Mouse (Mus musculus) mouse embryonic stem cell (cell line): ENCODE data around the gene Mgat1.

Experiments used
- in situ Hi-C, 2 experiments: fragments of 300-500 bp; cut with MboI; formaldehyde crosslinking; loops; 1 replicate in 1 of 2; 3 replicates in 1 of 2; pipeline ENCODE4 v1.14.3; 2019 to 2020; ENCODE audit warnings: low sequenced_read_pairs in 2 of 2, low pct_unique_long_range_greater_than_20kb in 1 of 2, mixed read lengths in 1 of 2; ENCODE audit not compliant: unreplicated experiment in 1 of 2

Gene Mgat1

DNA sequence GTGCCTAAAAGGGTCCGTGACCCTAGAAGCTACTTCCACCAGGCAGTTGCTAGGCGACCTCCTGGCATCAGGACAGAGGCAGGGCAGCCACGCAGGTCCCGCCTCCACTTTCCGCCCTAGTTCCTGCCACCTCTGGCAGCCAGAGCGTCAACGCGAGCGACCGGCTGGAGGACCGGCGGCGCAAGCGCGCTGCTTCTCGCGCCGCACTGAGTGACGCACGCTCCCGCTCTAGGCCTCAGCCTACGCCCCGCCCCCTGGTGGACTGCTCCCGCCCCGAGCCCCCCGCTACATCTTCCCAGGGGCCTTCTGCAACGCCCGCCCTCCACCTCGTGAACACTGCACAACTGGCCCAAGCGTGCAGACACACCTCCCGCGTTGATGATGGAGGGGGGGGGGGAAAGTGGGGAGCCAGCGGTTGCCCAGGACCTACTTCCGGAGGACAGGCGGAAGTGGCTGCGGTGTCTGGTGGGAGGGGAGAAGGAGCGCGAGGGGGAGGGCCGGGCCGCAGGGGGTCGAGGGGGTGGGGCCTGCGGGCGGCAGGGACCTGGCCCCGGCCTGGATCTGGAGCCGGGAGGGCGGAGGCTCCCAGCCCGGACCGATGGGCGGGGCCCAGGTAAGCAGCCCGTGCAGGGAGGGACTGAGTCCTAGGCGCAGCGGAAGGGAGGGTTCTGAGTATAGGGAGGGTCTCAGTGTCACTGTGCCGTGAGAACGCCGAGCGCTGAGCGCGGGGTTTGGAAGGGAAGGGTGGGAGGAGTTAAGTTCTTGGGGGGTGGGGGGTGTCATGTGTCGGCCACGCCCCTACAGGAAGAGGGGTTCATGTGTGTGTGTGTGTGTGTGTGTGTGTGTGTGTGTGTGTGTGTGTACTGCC, at the start of gene Mgat1:
TSS of gene Mgat1 (plus strand) at position 465 of the 868 bp plus-strand sequence.
- in situ Hi-C loops, result no loop called here

DNA sequence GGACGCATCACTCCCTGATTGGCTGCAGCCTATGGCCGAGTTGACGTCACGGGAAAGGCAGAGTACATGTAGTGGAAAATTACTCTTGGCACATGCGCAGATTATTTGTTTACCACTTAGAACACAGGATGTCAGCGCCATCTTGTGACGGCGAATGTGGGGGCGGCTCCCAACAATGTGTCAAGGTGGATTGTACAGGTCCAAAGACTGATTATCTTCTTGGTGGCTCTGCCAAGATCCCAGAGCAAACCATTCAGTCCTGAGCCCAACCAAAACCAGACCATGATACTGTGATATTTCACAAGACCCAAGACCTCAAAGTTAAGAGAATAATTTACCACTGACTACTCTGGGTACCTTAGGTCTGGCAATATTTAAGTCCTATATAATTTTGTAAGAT, 49.2 kb upstream of the Mgat1 start:
- in situ Hi-C loops, result loop anchor here in 1 of 2 experiments (25.0 kb wide), 1 partner anchor 218 kb away; the partner anchor contains the start of gene Olfr1389

DNA sequence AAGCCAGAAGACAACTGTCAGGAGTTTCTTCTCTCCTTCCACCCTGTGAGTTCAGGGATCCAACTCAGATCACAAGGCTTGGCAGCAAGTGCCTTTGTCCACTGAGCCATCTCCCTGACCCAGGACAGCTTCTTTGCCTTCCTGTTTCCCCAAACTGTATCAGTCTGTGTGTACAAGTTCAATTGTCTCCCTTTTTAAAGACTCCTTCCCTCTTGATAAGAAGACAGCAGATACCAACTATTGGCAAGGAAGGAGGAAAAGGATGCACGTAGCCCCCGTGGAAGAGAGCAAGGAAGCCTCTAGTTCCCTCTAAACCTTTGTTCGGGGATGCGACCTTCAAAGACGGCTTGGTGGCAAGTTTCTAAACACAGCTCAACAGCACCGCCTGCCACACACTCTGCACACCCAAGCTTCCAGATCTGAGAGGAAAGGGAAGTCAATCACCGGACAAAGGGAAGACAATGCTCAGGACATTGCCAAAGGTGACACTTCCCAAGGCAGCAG, 48.1 kb upstream of the Mgat1 start:
- in situ Hi-C loops, result loop anchor here in 1 of 2 experiments (25.0 kb wide), 1 partner anchor 216 kb away; the partner anchor contains the start of gene Olfr1389

DNA sequence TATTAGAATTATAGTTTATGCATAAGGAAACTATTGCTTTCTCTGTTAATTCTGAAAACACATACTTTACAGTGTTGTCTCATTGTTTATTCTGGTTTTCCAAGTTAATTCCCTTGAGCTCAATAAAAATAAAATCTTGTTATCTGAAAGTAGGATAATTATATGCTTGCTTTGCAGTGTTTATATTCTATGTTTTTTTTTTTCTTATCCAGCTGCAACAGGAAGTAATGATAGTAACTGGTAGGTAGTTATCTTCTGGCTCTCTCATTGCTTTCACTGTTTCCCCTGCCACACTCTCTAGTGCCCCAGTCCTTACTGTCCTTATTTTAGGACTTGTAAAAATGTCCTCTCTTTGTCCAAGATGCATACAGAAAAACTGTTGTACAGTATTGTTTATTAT, 43.3 kb upstream of the Mgat1 start:
- in situ Hi-C loops, result no loop called here

DNA sequence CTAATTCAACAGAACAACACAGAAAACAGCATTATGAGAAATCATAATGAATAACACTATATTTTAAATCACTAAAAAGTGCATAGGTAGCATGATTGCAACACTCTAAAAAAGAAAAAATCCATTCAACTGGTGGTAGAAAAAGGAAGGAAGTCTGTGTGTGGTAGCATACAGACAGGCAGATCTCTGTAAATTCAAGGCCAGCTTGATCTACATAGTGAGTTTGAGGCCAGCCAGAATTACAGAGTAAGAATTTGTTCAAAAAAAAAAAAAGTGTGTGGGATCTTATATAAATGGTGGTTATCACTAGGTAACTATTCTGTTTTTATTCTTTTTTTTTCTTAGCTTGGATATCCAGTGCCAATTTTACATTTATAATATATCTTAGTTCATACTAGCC, 42.8 kb upstream of the Mgat1 start:
- in situ Hi-C loops, result no loop called here

DNA sequence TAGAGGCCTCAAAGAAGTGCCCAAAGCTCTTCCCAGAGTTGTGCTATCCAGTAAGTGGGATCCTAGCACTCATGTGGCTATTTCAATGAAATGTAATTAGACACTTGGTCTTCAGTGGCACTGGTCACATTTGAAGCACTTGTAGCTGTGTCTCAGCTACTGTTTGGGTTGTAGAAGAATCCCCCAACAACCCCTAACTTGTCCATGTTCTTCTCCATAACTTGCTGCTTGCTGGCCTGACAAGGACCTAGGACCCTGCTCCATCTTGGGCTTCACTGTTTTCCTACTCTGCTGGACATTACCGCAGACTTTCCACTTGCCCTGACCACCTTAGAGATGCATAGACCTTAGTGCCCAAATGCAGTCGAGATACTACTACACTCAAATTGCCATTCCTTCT, 41.9 kb upstream of the Mgat1 start:
- in situ Hi-C loops, result no loop called here

DNA sequence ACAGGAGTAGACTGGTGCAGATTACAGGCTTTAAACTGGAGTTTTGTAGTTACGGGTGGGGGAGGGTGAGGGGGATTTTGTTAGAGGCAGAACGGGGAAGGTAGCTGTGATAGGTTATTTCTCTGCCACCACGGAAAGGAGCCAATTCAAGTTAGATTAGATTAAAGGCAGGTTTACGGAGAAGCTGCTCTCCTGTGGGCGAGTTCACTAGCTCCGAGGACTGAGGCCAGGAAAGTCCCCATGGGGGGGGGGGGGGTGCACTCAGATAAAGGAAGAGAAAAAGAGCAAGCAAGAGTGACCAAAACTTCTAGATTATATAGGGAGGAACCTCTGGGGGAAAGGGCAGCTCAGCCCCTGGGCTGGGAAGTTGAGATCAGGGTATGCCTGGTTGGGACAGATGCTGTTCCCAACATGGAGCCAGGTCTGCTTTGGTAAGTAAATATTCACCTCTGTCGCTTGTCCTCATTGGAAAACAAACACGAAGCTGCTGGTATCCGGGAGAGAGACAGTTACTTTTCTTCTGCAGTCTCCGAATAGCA, 41.4 kb upstream of the Mgat1 start:
- in situ Hi-C loops, result no loop called here

DNA sequence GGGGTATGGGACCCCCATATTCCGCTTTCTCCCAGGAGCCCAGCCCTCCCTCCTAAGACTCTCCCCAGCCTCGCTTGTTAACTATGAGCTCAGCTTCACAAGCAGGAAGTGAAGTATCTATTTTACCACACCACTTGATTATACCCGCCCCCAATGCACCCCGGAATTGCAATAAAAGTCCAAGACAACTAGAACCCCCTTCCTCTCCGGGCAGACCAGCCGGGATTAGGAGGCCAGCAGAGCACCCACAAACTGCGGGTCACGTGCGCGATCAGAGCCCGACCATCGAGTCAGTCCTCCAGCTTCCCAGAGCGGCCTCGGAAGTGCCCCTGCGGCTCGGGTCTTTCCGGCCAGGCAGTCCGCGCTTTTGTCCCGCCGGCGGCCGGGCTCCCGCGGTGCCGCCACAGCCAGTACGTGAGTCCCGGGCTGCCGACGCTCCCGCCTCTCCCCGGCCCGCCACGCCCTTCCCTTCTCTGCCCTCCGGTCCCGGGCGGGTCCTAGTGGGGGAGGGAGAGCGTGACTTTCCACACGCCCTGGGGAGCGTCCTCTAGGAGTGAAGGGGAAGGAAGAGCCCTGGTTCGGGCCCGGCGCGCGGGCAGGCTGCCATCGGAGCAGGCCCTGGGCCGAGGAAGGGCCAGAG, 40.7 kb upstream of the Mgat1 start, which contains the start of gene Zfp62:
TSS of gene Zfp62 (plus strand) at position 164 of the 640 bp plus-strand sequence.
- in situ Hi-C loops, result no loop called here

DNA sequence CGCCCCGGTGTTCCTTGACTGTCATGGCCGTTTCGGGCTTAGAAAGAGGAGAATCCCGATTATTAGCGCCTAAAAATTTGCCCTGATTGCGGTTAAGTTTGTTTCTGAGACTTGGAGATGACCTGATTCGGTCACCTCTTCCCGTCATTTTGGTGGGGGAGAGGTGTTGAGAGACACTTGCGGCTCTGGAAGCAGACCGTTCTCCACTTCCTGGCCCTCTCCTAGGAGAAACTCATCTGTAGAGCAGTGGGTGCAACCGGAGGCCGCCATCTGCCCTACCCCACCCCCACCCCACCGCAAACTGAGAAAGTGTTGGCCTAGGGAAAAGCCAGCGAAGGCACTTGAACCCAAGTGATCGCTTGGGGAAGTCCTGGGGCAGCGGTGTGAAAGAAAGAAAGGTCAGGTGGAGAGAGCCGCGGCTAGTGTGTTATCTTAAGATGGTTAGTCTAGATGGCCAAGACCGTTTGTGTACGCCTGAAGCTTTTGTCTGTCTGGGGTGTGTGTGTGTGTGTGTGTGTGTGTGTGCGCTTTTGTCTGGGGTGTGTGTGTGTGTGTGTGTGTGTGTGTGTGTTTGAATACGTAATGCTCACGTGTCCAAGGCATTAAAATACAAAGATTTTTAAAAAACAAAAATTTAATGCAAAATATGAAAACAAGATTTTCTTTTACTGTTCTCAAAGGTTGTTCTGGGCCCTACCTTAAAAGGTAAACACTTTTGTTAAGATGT, 40.1 kb upstream of the Mgat1 start:
- in situ Hi-C loops, result no loop called here

DNA sequence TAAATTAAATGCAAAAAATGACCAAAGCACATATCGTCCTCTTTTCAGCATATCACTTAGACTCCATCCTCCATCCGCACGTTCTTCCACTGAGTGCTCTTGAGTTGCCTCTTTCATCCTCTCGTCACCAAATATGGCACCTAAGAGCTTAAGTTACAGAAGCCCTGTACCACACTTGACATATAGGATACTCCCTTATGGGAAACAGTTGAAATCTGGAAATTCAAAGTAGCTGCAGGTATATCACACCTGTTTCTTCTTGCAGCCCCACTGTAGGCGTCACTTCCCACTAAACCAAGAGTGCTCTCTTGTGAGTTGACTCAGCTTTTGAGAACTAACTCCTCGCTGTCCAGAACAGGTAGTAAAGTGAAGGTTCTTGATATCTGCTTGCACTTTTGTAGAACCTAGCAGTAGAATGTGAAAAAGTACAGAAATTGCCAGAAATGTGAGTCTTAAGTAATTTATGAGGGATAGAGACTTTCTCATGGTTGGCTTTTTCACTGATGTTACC, 38.9 kb upstream of the Mgat1 start:
- in situ Hi-C loops, result no loop called here

DNA sequence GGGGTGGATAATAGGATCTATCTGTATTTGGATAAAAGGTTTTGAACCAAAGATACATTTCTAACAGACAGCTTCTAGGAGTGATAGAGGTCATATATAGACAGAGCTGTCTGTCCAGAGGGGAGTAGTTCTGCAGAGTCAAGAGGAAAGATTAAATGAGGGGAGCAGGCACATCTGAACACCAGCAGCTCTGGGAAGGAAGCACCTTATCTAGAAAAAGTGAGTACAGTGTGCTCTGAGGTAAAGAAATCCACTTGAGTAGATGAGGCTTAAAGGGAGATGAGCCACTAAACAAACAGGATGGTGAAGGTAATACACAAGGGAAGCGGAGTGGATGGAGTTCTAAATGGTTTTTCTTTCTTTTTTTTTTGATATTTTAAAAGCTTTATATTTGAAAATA, 36.5 kb upstream of the Mgat1 start:
- in situ Hi-C loops, result no loop called here

DNA sequence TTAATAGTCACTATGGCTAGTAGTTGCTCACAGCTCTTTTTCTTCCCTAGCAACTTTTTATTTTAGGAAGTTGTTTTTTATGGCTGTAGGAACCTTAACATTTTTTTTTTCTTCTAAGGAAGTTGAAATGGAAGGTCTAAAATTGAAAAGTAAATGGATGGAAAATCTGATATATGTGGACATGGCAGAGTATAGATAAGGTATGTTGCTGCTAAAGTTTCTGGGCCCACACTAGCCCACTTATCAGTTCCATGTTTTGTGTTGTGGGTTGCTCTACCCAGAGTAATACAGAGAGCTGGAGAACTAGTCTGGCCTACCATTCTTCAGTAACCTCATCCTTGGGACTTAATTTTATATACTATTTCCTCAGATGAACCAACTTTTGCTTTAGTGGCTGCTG, 31.4 kb upstream of the Mgat1 start:
- in situ Hi-C loops, result no loop called here

DNA sequence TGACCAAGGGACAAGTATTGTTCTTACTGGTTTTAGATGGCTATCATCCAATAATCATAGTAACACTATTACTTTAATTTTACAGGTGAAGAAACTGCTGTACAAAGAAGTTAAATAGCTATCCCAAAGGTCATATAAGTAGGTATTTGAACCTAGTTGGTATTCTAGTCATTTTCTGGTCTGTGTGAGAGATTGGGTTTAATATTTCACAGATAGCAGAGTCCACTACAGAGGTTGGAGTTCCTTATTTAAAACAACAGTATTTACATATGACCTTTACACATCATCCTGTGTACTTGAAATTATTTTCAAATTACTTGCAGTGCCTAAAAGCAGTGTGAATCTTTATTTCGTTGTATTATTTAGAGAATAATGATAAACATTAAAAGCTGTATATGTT, 30.5 kb upstream of the Mgat1 start:
- in situ Hi-C loops, result no loop called here

DNA sequence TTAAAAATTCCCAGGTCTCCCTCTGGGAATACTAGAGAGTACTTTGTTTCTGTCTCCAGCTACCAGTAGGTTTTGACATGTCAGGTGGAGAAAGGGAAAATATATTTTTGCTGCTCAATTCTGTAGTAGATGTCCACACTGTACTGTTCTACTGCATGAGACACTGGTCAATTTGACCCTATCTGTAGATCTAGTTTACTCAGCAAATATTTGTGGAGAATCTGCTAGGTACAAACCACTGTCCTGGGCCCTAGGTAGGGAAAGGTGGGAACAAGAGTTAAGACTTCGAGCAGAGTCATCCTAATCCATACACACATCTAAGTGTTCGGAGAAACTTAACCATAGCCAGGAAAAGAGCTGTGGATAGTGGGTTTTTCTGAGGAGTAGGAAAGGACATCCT, 24.7 kb upstream of the Mgat1 start:
- in situ Hi-C loops, result no loop called here

DNA sequence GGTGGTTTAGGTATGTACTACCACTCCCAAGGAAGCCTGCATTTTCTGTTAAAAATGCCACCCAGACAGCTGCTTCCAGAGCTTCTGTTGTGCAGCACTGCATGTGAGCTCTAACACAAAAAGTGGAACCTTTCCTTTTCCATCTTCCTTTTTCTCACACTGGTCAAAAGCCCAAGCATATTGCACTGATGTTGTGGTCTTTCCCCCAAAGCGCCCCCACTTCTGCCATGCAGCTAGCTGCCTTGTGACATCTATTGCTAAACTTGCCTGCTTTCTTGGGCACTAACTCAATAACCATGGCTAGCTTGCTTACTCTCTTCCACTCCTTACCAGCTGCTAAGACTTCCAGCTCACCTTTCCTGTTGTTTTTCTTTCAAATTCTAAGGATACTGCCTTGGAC, 19.5 kb upstream of the Mgat1 start:
- in situ Hi-C loops, result no loop called here

DNA sequence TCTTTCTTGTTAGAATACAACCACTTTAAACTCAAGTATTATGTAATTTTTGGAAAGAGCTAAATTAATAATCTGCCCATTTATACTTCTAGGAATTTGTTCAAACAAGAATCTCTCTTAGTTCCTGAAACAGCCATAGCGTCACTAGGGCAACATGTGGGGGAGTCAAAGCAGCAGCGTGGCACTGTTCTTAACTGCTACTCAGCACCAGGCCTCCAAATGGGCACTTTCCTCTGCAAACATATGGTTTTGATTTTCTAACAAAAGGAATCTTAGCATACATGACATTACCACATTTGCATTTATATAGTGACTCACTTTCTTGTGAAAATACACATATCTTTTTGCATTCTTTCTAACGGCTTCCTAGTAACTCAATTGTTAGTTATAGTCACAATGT, 11.2 kb upstream of the Mgat1 start:
- in situ Hi-C loops, result no loop called here

DNA sequence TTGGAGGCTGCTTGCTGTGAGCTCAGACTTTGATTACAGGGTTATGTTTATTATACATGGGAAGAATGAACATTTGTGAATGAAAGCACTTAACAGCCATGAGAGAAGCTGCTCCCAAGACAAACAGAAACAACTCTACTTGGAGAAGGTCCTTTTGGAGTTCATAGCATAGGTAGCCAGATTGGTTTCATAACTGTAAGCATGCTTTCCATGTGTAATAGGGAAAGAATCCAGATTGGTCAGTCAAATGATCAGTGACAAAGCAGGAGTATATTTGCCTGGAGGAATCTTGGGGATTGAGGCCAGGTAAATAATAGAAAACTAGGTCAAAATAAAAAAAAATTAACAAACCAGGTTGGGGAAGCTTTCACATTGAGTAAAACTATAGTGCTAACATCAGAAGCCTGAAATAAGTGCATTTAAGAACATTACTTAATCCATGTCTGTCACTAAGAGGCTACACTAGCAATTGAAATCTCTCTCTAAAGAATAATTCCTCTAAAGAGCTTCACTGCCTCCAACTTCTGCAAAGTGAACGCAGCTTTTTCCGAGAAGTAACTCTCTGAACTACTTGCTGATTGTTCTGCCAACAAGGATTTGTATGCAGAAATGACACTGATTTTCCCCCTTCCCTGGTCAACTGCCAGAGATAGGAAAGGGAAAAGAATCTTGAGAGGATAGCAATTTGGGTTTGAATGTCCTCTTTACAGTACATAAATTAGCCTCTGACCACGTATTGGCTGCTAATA, 8.4 kb upstream of the Mgat1 start:
- in situ Hi-C loops, result no loop called here

DNA sequence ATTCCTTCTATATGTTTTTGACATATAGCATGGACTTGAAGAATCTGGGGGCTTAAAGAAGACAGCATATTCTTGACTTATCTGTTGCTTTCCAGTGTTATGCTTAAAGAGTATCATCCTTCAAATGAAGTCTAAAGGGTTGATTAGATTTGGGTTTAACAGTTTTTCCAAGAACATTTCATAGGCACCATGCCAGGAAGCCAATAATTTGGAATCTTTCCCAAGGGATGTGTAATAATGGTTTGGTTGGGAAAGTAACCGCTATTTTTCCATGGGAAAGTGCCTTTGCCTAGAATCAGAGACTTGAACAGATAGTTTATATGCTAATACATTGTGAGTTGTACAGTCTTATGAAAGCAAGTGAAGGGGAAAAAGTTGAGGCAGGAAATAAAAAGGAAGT, 7.1 kb upstream of the Mgat1 start:
- in situ Hi-C loops, result no loop called here
